Mouse (Mus musculus): ENCODE data around the gene Dnah6. TPM values are rescaled to one million over a fixed set of nuclear protein-coding genes. Genes with fewer than 3 reads are reported as not detected.
A peak's percentile ranks its signal among the peaks of the same experiment; 100 is the strongest.

The Dnah6 gene
- polyA plus RNA-seq, 1 experiment from 2014 or later: 0.10 TPM

DNA sequence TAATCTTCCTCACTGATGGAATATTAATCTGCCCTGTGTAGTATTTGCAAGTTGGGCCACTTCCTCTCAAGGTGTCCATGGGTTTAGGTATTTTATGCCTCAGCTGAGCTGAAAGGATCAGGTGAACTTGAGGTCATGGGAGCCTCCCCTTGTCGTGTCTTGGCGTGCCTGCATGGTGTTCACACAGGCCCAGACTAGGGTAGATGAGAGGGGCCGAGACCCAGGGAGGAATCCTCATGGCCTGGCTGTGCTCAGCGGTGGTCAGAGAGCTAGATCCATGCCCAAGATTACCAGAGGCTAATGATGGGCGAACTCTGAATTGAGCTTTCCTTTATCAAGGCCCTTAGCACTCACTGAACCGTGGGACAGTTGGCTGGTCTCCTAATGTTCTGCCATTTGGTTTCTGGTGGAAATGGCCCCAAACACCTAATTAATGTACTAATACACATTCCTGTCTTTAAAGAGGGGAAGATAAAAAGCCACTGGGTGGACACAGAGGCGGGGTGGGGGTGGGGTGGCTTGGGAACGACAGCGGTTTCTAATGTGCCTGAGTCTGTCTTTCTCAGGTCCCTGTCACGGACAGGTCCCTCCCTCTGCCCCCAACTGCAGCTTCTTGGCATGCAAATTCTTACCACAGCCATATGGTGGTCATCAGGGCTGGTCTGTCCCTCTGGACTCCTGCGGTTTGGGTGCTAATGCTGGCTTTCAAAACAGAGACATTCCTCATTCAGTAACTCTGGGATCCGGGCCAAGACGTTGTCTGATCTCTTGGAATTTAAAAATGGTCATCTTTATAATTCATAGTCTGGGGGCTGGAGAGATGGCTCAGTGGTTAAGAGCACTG is 206.9 kb downstream of the Dnah6 start:
- Histone ChIP-seq H3K36me3 (ENCODE audit: control insufficient read depth, insufficient read depth, low read length) (no peaks in the 10 kb centered on the region), H3K9me3 (replicated peaks; ENCODE audit: control insufficient read depth, low read length) (no peaks in the 10 kb centered on the region), H3K9ac (ENCODE audit: low read length) (no peak overlapping the region), H3K27me3 (ENCODE audit: control insufficient read depth, insufficient read depth, low read length) (no peaks in the 10 kb centered on the region), H3K4me1 (ENCODE audit: control insufficient read depth, insufficient read depth, low read length) (no peaks in the 10 kb centered on the region), H3K4me3 (replicated peaks; ENCODE audit: low read length) (no peak overlapping the region), H3K4me2 (ENCODE audit: low read depth, low read length) (no peak overlapping the region), H3K27ac (ENCODE audit: low read length) (no peak overlapping the region)
- ATAC-seq (ENCODE audit: insufficient read depth, low FRiP score): peak; percentile 51; the same call in 1 of the 2 replicates
- 45% methylated on average over 13 of the region's 13 CpGs for WGBS

DNA sequence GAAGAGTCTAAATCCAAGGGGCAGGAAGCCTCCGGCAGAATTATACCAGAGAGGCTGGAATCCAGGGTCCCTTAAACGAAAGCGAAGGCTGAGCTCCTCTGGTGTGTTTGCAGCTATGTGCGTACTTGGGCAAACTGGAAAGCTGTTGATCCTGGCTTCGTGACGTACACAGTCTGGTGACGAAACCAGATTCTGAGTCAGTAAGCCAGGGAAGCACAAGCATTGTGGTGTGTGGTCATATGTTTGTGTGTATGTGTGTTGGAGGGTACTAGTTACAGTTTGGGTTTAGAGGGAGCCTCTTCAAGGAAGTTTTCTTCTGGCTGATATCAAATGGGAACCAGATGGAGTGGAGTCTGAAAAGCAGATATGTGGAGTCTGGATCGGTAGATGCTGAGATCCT is 208.5 kb downstream of the Dnah6 start:
- 76% methylated on average over 8 of the region's 8 CpGs for WGBS
- no peaks in the 10 kb centered on the region for H3K4me1 ChIP-seq (ENCODE audit: control insufficient read depth, insufficient read depth, low read length)
- no peak for ATAC-seq (ENCODE audit: insufficient read depth, low FRiP score)
- no peak overlapping the region for H3K4me3 ChIP-seq (replicated peaks; ENCODE audit: low read length)
- H3K4me2 ChIP-seq (ENCODE audit: low read depth, low read length): no peak overlapping the region
- no peaks in the 10 kb centered on the region for H3K36me3 ChIP-seq (ENCODE audit: control insufficient read depth, insufficient read depth, low read length)
- H3K27ac ChIP-seq (ENCODE audit: low read length): no peak overlapping the region
- H3K9me3 ChIP-seq (replicated peaks; ENCODE audit: control insufficient read depth, low read length): no peaks in the 10 kb centered on the region
- no peak overlapping the region for H3K9ac ChIP-seq (ENCODE audit: low read length)
- H3K27me3 ChIP-seq (ENCODE audit: control insufficient read depth, insufficient read depth, low read length): no peaks in the 10 kb centered on the region

DNA sequence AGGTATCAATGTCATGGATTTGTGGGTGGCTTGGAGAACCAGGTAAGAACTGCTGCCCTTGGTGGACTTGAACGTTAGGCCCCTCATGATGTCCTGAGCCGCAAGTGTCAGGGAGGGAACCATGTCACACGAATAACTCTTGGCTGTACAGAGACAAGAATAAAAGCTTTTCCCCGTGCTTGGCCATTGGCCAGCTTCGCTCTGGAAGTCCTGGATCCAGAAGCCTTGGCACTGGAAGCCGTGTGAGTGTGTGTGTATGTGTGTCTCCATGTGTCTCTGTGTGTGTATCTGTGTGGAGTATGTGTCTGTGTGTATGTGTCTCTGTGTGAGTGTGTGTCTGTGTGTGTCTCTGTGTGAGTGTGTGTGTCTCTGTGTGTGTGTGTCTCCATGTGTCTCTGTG is 209.6 kb downstream of the Dnah6 start:
- Histone ChIP-seq H3K4me3 (replicated peaks; ENCODE audit: low read length) (no peak overlapping the region), H3K4me1 (ENCODE audit: control insufficient read depth, insufficient read depth, low read length) (no peaks in the 10 kb centered on the region), H3K27ac (ENCODE audit: low read length) (no peak overlapping the region), H3K36me3 (ENCODE audit: control insufficient read depth, insufficient read depth, low read length) (no peaks in the 10 kb centered on the region), H3K9me3 (replicated peaks; ENCODE audit: control insufficient read depth, low read length) (no peaks in the 10 kb centered on the region), H3K9ac (ENCODE audit: low read length) (no peak overlapping the region), H3K27me3 (ENCODE audit: control insufficient read depth, insufficient read depth, low read length) (no peaks in the 10 kb centered on the region), H3K4me2 (ENCODE audit: low read depth, low read length) (no peak overlapping the region)
- no peak for ATAC-seq (ENCODE audit: insufficient read depth, low FRiP score)
- 51% methylated on average over 6 of the region's 6 CpGs for WGBS

DNA sequence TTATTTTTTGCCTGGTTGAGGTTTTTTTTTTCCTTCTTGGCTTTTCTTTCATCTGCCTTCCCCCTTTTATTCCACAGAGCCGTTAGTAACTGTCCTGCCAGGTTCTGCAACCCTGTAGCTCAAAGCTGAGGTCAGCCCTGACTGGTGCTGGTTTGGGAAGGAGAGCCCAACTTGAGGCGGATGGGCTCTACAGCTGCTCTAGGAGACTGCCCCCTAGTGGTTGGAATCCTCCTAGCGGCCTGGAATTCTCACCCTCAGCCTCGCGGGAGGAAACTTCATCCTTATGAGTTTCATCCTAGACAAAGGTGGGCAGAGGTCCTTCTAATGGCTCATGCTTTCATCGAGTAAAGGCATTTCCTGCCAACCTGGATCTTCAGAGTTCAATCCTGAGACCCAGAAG is 211.4 kb downstream of the Dnah6 start:
- H3K4me1 ChIP-seq (ENCODE audit: control insufficient read depth, insufficient read depth, low read length): no peaks in the 10 kb centered on the region
- H3K4me2 ChIP-seq (ENCODE audit: low read depth, low read length): no peak overlapping the region
- no peak overlapping the region for H3K4me3 ChIP-seq (replicated peaks; ENCODE audit: low read length)
- no peak overlapping the region for H3K27ac ChIP-seq (ENCODE audit: low read length)
- H3K36me3 ChIP-seq (ENCODE audit: control insufficient read depth, insufficient read depth, low read length): no peaks in the 10 kb centered on the region
- no peak for ATAC-seq (ENCODE audit: insufficient read depth, low FRiP score)
- H3K9ac ChIP-seq (ENCODE audit: low read length): no peak overlapping the region
- WGBS: 35% methylated on average over 6 of the region's 6 CpGs
- no peaks in the 10 kb centered on the region for H3K9me3 ChIP-seq (replicated peaks; ENCODE audit: control insufficient read depth, low read length)
- no peaks in the 10 kb centered on the region for H3K27me3 ChIP-seq (ENCODE audit: control insufficient read depth, insufficient read depth, low read length)

DNA sequence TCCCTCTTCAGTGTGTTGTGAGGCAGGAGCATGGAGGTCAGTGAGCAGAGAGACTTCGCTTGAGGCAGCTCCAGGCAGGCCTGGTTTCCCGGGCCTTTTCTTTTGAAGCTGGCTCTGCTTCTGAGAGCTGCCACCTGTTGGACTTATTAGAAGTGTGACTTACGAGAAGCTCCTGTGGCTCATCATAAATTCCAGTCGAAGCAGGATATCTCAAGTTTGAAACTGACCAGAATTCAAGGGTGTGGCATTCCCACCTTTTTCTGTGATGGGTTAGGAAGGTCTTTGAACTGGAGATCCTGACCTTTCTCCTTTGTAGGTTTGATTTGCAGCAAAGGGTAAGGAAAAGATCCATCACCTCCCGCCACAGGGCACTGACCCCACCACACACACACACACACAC is 217.8 kb downstream of the Dnah6 start:
- ATAC-seq (ENCODE audit: insufficient read depth, low FRiP score): no peak
- WGBS: 69% methylated on average over 5 of the region's 5 CpGs

DNA sequence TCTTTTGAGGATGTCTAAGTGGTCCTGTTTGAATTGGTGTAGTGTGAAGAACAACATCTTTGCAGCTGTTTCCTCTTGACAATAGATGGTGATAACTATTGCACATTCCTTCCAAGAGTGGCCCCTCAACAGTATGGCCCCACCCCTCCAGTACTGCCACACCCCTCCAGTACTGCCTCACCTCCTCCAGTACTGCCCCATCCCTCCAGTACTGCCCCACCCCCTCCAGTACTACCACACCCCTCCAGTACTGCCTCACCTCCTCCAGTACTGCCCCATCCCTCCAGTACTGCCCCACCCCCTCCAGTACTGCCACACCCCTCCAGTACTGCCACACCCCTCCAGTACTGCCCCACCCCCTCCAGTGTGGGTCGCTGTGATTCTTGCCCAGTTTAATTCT is 219.1 kb downstream of the Dnah6 start:
- no peak overlapping the region for H3K4me2 ChIP-seq (ENCODE audit: low read depth, low read length)
- no peaks in the 10 kb centered on the region for H3K9me3 ChIP-seq (replicated peaks; ENCODE audit: control insufficient read depth, low read length)
- no peak for ATAC-seq (ENCODE audit: insufficient read depth, low FRiP score)
- H3K4me3 ChIP-seq (replicated peaks; ENCODE audit: low read length): no peak overlapping the region
- H3K27ac ChIP-seq (ENCODE audit: low read length): no peak overlapping the region
- no peaks in the 10 kb centered on the region for H3K27me3 ChIP-seq (ENCODE audit: control insufficient read depth, insufficient read depth, low read length)
- no peak overlapping the region for H3K9ac ChIP-seq (ENCODE audit: low read length)
- H3K4me1 ChIP-seq (ENCODE audit: control insufficient read depth, insufficient read depth, low read length): no peaks in the 10 kb centered on the region
- 53% methylated on average over 1 of the region's 1 CpGs for WGBS
- no peaks in the 10 kb centered on the region for H3K36me3 ChIP-seq (ENCODE audit: control insufficient read depth, insufficient read depth, low read length)

More for the DNA sequence above, 217.8 kb downstream of the Dnah6 start:
- Histone ChIP-seq H3K4me2 (ENCODE audit: low read depth, low read length) (no peak overlapping the region), H3K9me3 (replicated peaks; ENCODE audit: control insufficient read depth, low read length) (no peaks in the 10 kb centered on the region), H3K27ac (ENCODE audit: low read length) (no peak overlapping the region), H3K36me3 (ENCODE audit: control insufficient read depth, insufficient read depth, low read length) (no peaks in the 10 kb centered on the region), H3K27me3 (ENCODE audit: control insufficient read depth, insufficient read depth, low read length) (no peaks in the 10 kb centered on the region), H3K4me1 (ENCODE audit: control insufficient read depth, insufficient read depth, low read length) (no peaks in the 10 kb centered on the region), H3K9ac (ENCODE audit: low read length) (no peak overlapping the region), H3K4me3 (replicated peaks; ENCODE audit: low read length) (no peak overlapping the region)

DNA sequence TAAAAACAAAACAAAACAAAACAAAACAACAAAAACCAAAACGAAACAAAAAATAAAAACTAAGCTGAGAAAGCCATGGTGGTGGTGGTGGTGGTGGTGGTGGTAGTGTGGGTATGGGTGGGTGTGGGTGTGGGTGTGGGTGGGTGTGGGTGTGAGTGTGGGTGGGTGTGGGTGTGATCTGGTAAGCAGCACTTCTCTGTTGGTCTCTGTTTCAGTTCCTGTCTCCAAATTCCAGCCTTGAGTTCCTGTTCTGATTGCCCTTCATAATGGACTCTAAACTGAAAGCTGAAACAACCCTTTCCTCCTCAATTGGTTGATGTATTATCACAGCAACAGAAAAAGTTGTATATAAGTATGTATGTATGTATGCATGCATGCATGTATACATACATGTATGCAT is 222.6 kb downstream of the Dnah6 start:
- no peak for ATAC-seq (ENCODE audit: insufficient read depth, low FRiP score)
- WGBS: 85% methylated on average over 1 of the region's 1 CpGs
- H3K36me3 ChIP-seq (ENCODE audit: control insufficient read depth, insufficient read depth, low read length): no peaks in the 10 kb centered on the region
- H3K27me3 ChIP-seq (ENCODE audit: control insufficient read depth, insufficient read depth, low read length): no peaks in the 10 kb centered on the region
- no peak overlapping the region for H3K9ac ChIP-seq (ENCODE audit: low read length)
- no peak overlapping the region for H3K27ac ChIP-seq (ENCODE audit: low read length)
- H3K4me2 ChIP-seq (ENCODE audit: low read depth, low read length): no peak overlapping the region
- no peaks in the 10 kb centered on the region for H3K9me3 ChIP-seq (replicated peaks; ENCODE audit: control insufficient read depth, low read length)
- no peak overlapping the region for H3K4me3 ChIP-seq (replicated peaks; ENCODE audit: low read length)
- no peaks in the 10 kb centered on the region for H3K4me1 ChIP-seq (ENCODE audit: control insufficient read depth, insufficient read depth, low read length)

DNA sequence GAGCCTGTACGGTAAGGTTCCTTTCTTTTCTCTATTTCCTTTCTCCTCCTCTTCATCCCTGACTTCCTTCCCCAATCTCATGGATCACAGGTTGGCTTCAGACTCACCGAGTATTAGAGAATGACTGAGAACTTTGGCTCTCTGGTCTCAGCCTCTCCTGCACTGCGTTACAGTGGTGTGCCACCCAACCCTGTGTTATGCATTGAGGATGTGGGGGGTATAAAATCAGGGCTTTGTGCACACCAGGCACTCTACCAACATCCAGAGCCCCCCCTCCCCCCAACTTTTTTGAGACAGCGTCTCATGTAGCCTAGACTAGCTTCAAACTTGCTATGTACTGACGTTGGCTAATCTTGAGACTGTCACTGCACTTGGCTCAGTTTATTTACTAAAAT is 227.8 kb downstream of the Dnah6 start:
- no peaks in the 10 kb centered on the region for H3K27me3 ChIP-seq (ENCODE audit: control insufficient read depth, insufficient read depth, low read length)
- no peak overlapping the region for H3K4me2 ChIP-seq (ENCODE audit: low read depth, low read length)
- 65% methylated on average over 5 of the region's 5 CpGs for WGBS
- H3K36me3 ChIP-seq (ENCODE audit: control insufficient read depth, insufficient read depth, low read length): no peaks in the 10 kb centered on the region
- no peak overlapping the region for H3K4me3 ChIP-seq (replicated peaks; ENCODE audit: low read length)
- ATAC-seq (ENCODE audit: insufficient read depth, low FRiP score): no peak
- H3K27ac ChIP-seq (ENCODE audit: low read length): no peak overlapping the region
- H3K9ac ChIP-seq (ENCODE audit: low read length): no peak overlapping the region
- 0 out of 2 replicates have a peak, but pooled peaks cover 10% of the 10 kb centered on the region for H3K4me1 ChIP-seq (ENCODE audit: control insufficient read depth, insufficient read depth, low read length)
- no peaks in the 10 kb centered on the region for H3K9me3 ChIP-seq (replicated peaks; ENCODE audit: control insufficient read depth, low read length)

DNA sequence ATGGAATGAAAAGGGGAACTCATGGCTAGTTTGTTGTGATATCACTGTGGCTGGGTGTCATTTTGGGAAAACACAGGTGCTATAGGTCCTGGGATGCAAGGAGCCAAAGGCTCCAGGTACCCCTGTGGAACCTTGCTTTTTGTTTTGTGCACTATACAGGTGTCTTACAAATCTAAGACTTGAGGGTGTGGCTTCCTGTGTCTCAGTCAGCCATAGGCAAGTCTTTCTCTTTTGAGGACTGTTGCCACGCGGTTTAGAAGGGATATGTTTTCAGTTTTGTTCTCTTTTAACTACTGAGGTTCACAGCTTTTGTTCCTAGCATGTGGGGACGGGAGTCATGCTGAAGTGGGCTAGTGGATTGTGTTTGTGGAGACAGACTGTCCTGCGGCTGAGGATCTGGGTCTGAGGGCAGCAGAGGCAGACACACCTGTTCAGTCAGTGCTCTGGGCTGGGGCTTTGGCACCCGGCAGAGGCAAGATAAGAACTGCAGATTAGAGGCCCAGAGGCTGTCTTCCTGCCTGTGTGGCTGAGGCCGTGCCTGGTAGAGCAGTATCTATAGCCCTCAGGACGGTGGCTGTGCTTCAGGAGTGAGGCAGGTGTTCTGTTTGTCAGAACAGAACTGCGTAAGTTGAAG is 228.3 kb downstream of the Dnah6 start:
- Histone ChIP-seq H3K27ac (ENCODE audit: low read length) (no peak overlapping the region), H3K4me2 (ENCODE audit: low read depth, low read length) (no peak overlapping the region), H3K4me3 (replicated peaks; ENCODE audit: low read length) (no peak overlapping the region), H3K36me3 (ENCODE audit: control insufficient read depth, insufficient read depth, low read length) (no peaks in the 10 kb centered on the region), H3K4me1 (ENCODE audit: control insufficient read depth, insufficient read depth, low read length) (0 out of 2 replicates have a peak, but pooled peaks cover 11% of the 10 kb centered on the region), H3K27me3 (ENCODE audit: control insufficient read depth, insufficient read depth, low read length) (no peaks in the 10 kb centered on the region), H3K9ac (ENCODE audit: low read length) (no peak overlapping the region), H3K9me3 (replicated peaks; ENCODE audit: control insufficient read depth, low read length) (no peaks in the 10 kb centered on the region)
- 54% methylated on average over 8 of the region's 8 CpGs for WGBS
- peak; percentile 49; the same call in 1 of the 2 replicates for ATAC-seq (ENCODE audit: insufficient read depth, low FRiP score)

Measured in stomach, embryonic 16.5 days (tissue).